Mouse (Mus musculus) spleen, adult 12 weeks (tissue): ENCODE measurements around the gene Map10.

Source experiments
- DNase-seq: peaks from one replicate; pipeline ENCODE4 v3.0.0; 2022; ENCODE audit warnings: low spot score

Gene Map10

GRCm38 (mm10) chr8:125669700-125670195 lies at the start of gene Map10:
TSS of gene Map10 (plus strand) at chr8:125669818.
- peak; percentile 62 for DNase-seq

GRCm38 (mm10) chr8:125620301-125620700 lies 49.3 kb upstream of the Map10 start:
- no peak for DNase-seq

- DNase-seq: no peak
These were observed 45.3 kb upstream of the Map10 start for GRCm38 (mm10) chr8:125624287-125624686.

GRCm38 (mm10) chr8:125626381-125626780 lies 43.2 kb upstream of the Map10 start:
- DNase-seq: no peak

GRCm38 (mm10) chr8:125628834-125629233 lies 40.8 kb upstream of the Map10 start:
- no peak for DNase-seq

- no peak for DNase-seq
These were observed 31.1 kb upstream of the Map10 start for GRCm38 (mm10) chr8:125638411-125639058.

GRCm38 (mm10) chr8:125639631-125640030 lies 30.0 kb upstream of the Map10 start:
- DNase-seq: no peak

- DNase-seq: no peak
These were observed 28.9 kb upstream of the Map10 start for GRCm38 (mm10) chr8:125640766-125641165.

GRCm38 (mm10) chr8:125641808-125642207 lies 27.8 kb upstream of the Map10 start:
- DNase-seq: no peak

GRCm38 (mm10) chr8:125645757-125646478 lies 23.7 kb upstream of the Map10 start:
- no peak for DNase-seq

DNA sequence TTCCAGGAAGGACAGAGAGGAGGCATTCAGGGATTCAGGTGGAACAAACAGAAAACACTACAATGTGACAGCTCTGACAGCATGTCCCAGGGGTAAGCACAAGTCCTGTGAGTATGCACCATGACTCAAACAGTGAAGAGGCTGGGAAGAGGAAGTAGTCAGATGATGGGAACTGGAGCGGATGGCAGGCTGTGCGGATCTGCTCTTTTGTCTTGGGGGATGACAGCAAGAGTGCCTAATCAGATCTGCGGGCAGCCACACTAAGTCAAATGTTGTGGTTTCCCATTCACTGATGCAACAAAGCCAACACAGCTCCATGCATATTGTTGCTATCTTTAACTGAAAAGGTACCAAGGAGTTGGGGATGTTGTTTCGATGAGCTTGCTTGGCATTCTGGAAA lies 20.2 kb upstream of the Map10 start:
- DNase-seq: no peak

DNA sequence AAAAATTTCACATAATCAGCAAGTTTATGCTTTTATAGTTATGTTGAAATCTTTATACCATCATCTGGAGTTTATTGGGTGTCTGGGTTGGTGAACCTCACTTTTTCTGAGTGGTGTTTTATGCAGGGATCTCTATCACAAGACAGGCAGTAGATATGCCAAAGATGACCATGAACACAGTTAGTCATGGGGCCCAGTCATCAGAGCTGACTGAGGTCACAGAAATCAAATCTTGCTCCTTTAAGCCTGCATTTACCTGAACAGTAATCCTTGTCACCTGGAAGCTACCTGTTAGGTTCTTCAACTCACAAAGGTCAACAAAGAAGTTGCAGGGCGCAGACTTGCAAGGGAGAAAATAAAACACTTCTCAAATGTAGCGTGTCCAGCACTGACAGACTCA lies 14.8 kb upstream of the Map10 start:
- no peak for DNase-seq

- no peak for DNase-seq
These were observed 11.1 kb upstream of the Map10 start for GRCm38 (mm10) chr8:125658508-125658907.

DNA sequence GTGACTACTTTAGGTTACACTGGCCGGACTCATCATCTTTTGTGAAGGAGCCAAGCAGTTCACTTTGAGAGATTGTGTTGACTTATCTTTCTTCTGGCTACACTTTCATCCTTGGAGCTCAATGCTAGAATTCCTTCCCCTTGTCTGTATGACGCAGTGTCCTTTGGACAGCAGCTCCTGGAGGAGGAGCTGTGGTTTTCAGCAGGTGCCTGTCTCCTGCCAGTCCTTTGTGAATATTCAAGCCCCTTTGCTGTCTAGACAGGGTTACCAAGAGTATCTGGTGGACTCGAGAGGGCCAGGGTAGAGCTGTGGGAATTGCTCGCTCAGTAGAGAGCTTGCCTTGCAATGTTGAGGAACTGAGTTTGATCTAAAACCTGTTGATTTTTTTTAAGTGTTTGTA lies 10.7 kb upstream of the Map10 start:
- DNase-seq: no peak

GRCm38 (mm10) chr8:125660397-125660796 lies 9.2 kb upstream of the Map10 start:
- no peak for DNase-seq

GRCm38 (mm10) chr8:125661958-125662668 lies 7.5 kb upstream of the Map10 start:
- no peak for DNase-seq

- DNase-seq: no peak
These were observed 7.0 kb upstream of the Map10 start for GRCm38 (mm10) chr8:125662669-125663048.

GRCm38 (mm10) chr8:125665183-125665875 lies 4.3 kb upstream of the Map10 start:
- DNase-seq: no peak

- DNase-seq: no peak
These were observed 3.8 kb upstream of the Map10 start for GRCm38 (mm10) chr8:125665876-125666186.

DNA sequence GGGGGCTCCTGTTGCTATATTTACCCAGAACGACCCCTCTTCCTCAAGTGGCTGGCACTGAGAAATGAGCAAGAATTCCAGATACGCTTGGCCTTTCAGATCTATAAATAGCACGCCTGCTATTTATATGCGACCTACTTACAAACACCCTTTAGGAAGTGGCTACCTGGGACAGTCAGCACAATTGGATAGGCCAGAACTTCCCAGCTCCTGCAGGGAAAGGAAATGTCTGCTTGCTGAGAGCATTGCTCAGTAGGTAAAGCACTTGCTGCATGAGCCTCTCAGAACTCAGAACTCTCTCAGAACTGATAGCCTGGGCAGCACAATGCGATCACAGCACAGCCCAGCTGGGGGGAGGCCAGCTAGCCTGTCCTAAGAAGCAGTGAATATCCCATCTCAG lies 3.4 kb upstream of the Map10 start:
- no peak for DNase-seq

DNA sequence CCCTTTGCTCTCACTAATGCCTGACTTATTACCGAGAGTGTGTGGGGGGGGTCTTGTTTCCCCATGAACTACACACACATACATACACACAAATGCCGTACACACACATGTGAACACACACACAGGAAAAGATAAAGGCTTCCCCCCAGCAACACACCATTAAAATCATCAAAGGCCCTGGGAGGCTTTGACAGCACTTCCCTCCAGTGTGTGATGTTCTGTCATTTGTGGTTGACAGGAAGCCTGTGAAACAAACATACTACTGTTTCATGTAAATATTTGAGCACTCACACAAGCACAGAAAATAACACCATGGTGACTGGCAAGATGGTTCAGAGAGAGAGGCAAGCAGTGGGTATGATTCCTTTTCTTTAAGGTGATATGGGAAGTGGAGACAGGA lies 2.4 kb upstream of the Map10 start:
- DNase-seq: no peak

GRCm38 (mm10) chr8:125669159-125669699 lies 389 bp upstream of the Map10 start:
- DNase-seq: no peak
